Mouse (Mus musculus) limb, embryonic 10.5 days (tissue): ENCODE results near the gene Rad17. TPM values are rescaled to one million over a fixed set of nuclear protein-coding genes. Genes with fewer than 3 reads are reported as not detected.

Experiments used
- DNase-seq: peaks from one replicate; pipeline ENCODE4 v3.0.0-alpha.2; 2017; ENCODE audit warnings: low spot score
- H3K27ac ChIP-seq: fragments of 300-500 bp; sonication (generic); 2 replicates; pipeline ENCODE4 v1.5.1; 2016; ENCODE audit warnings: mild to moderate bottlenecking
- H3K27me3 ChIP-seq: fragments of 300-500 bp; sonication (generic); 2 replicates; pipeline ENCODE4 v1.6.1; 2016; ENCODE audit warnings: low read depth, mild to moderate bottlenecking; ENCODE audit not compliant: poor library complexity, severe bottlenecking
- H3K36me3 ChIP-seq: fragments of 300-500 bp; sonication (generic); 2 replicates; pipeline ENCODE4 v1.6.1; 2016; ENCODE audit warnings: mild to moderate bottlenecking, moderate library complexity
- H3K4me1 ChIP-seq: fragments of 300-500 bp; sonication (generic); 2 replicates; pipeline ENCODE4 v1.6.1; 2016
- H3K4me3 ChIP-seq: fragments of 300-500 bp; sonication (generic); 2 replicates; pipeline ENCODE4 v1.5.1; 2016; ENCODE audit warnings: mild to moderate bottlenecking, moderate library complexity
- H3K9me3 ChIP-seq: fragments of 300-500 bp; sonication (generic); replicated peaks from 2 replicates; pipeline ENCODE4 v1.6.1; 2016; ENCODE audit warnings: mild to moderate bottlenecking
- WGBS: fragments of 180-500 bp; shearing (Covaris S2); methylation state at CpG from one replicate; pipeline ENCODE4 v1.1.7; 2016; 5-methylcytosine and 5-hydroxymethylcytosine counted together
- polyA plus RNA-seq: library from polyadenylated mRNA; unstranded; fragments of >200 nt; fragmentation: Nextera tagmentation; extraction: Ambion mirVana; gene quantifications from 2 replicates; pipeline ENCODE4 v1.2.1, GENCODE M21; 2016

Rad17 gene
- 23.8 and 25.8 TPM in 2 replicates for polyA plus RNA-seq

GRCm38 (mm10) chr13:100650550-100651438 is at the start of gene Rad17, which contains the start of gene Ak6:
Gene Rad17, minus strand, starts transcription at chr13:100651051.
Gene Ak6, plus strand, starts transcription at chr13:100650979.
- no peaks in the 10 kb centered on the region for H3K9me3 ChIP-seq
- DNase-seq: peak; percentile 95
- peaks cover 43% of the 10 kb centered on the region for H3K36me3 ChIP-seq
- under 1% methylated on average over 73 of the region's 73 CpGs for WGBS
- H3K4me3 ChIP-seq: peak within 1 kb of the TSS; percentile 95
- H3K27me3 ChIP-seq: no peaks in the 10 kb centered on the region
- peaks cover 11% of the 10 kb centered on the region for H3K4me1 ChIP-seq
- peak within 1 kb of the TSS; percentile 99 for H3K27ac ChIP-seq

- Histone ChIP-seq H3K4me1 (no peaks in the 10 kb centered on the region), H3K27me3 (no peaks in the 10 kb centered on the region), H3K27ac (no peak overlapping the region), H3K36me3 (peaks cover 85% of the 10 kb centered on the region), H3K4me3 (no peak overlapping the region), H3K9me3 (no peaks in the 10 kb centered on the region)
- WGBS: 96% methylated on average over 10 of the region's 10 CpGs
- DNase-seq: no peak
Observed at GRCm38 (mm10) chr13:100698866-100699265, 48.0 kb upstream of the Rad17 start.

- no peak overlapping the region for H3K4me3 ChIP-seq
- H3K9me3 ChIP-seq: no peaks in the 10 kb centered on the region
- no peaks in the 10 kb centered on the region for H3K27me3 ChIP-seq
- H3K4me1 ChIP-seq: no peaks in the 10 kb centered on the region
- no peak for DNase-seq
- H3K36me3 ChIP-seq: peaks cover 72% of the 10 kb centered on the region
- WGBS: 97% methylated on average over 3 of the region's 3 CpGs
- H3K27ac ChIP-seq: no peak overlapping the region
Observed at GRCm38 (mm10) chr13:100697541-100697940, 46.7 kb upstream of the Rad17 start.

GRCm38 (mm10) chr13:100687513-100687912 is 36.7 kb upstream of the Rad17 start:
- no peak overlapping the region for H3K4me3 ChIP-seq
- 63% methylated on average over 7 of the region's 7 CpGs for WGBS
- H3K27ac ChIP-seq: no peak overlapping the region
- no peaks in the 10 kb centered on the region; the same call in 1 of the 2 replicates for H3K36me3 ChIP-seq
- H3K9me3 ChIP-seq: no peaks in the 10 kb centered on the region
- no peak for DNase-seq
- no peaks in the 10 kb centered on the region for H3K4me1 ChIP-seq
- H3K27me3 ChIP-seq: no peaks in the 10 kb centered on the region

GRCm38 (mm10) chr13:100684355-100684754 is 33.5 kb upstream of the Rad17 start:
- H3K4me1 ChIP-seq: no peaks in the 10 kb centered on the region

GRCm38 (mm10) chr13:100682837-100683236 is 32.0 kb upstream of the Rad17 start:
- H3K4me3 ChIP-seq: no peak overlapping the region
- H3K36me3 ChIP-seq: no peaks in the 10 kb centered on the region
- H3K27ac ChIP-seq: no peak overlapping the region
- H3K27me3 ChIP-seq: no peaks in the 10 kb centered on the region
- no peak for DNase-seq
- 92% methylated on average over 2 of the region's 2 CpGs for WGBS
- no peaks in the 10 kb centered on the region for H3K9me3 ChIP-seq
- no peaks in the 10 kb centered on the region for H3K4me1 ChIP-seq

More at GRCm38 (mm10) chr13:100684355-100684754, 33.5 kb upstream of the Rad17 start:
- WGBS: 76% methylated on average over 2 of the region's 2 CpGs
- H3K27me3 ChIP-seq: no peaks in the 10 kb centered on the region
- H3K4me3 ChIP-seq: no peak overlapping the region
- no peaks in the 10 kb centered on the region for H3K9me3 ChIP-seq
- no peak overlapping the region for H3K27ac ChIP-seq
- no peaks in the 10 kb centered on the region for H3K36me3 ChIP-seq
- DNase-seq: no peak

GRCm38 (mm10) chr13:100681615-100682014 is 30.8 kb upstream of the Rad17 start:
- WGBS: 90% methylated on average over 8 of the region's 8 CpGs
- Histone ChIP-seq H3K36me3 (no peaks in the 10 kb centered on the region), H3K27me3 (no peaks in the 10 kb centered on the region), H3K27ac (no peak overlapping the region), H3K4me3 (no peak overlapping the region), H3K4me1 (no peaks in the 10 kb centered on the region), H3K9me3 (no peaks in the 10 kb centered on the region)
- DNase-seq: no peak

GRCm38 (mm10) chr13:100675936-100676635 is 25.2 kb upstream of the Rad17 start:
- DNase-seq: no peak
- 88% methylated on average over 15 of the region's 15 CpGs for WGBS
- no peak overlapping the region for H3K27ac ChIP-seq
- no peaks in the 10 kb centered on the region for H3K27me3 ChIP-seq
- no peaks in the 10 kb centered on the region for H3K4me1 ChIP-seq
- H3K4me3 ChIP-seq: no peak overlapping the region
- no peaks in the 10 kb centered on the region for H3K9me3 ChIP-seq
- H3K36me3 ChIP-seq: no peaks in the 10 kb centered on the region

- WGBS: 71% methylated on average over 9 of the region's 9 CpGs
- H3K27ac ChIP-seq: peak overlapping the region; percentile 85
Observed at GRCm38 (mm10) chr13:100670181-100670741, 19.4 kb upstream of the Rad17 start.

GRCm38 (mm10) chr13:100669291-100670022 is 18.6 kb upstream of the Rad17 start, which contains the start of gene Ccdc125:
Gene Ccdc125, plus strand, starts transcription at chr13:100669717.
- DNase-seq: peak; percentile 77
- peaks cover 24% of the 10 kb centered on the region for H3K36me3 ChIP-seq
- H3K27me3 ChIP-seq: no peaks in the 10 kb centered on the region
- WGBS: under 1% methylated on average over 44 of the region's 44 CpGs
- H3K9me3 ChIP-seq: no peaks in the 10 kb centered on the region
- H3K4me3 ChIP-seq: peak within 1 kb of the TSS; percentile 64
- H3K27ac ChIP-seq: peak within 1 kb of the TSS; percentile 85
- 0 out of 2 replicates have a peak, but pooled peaks cover 6% of the 10 kb centered on the region for H3K4me1 ChIP-seq

More at GRCm38 (mm10) chr13:100670181-100670741, 19.4 kb upstream of the Rad17 start:
- Histone ChIP-seq H3K36me3 (peaks cover 18% of the 10 kb centered on the region), H3K4me3 (peak overlapping the region; percentile 64), H3K4me1 (0 out of 2 replicates have a peak, but pooled peaks cover 6% of the 10 kb centered on the region), H3K27me3 (no peaks in the 10 kb centered on the region), H3K9me3 (no peaks in the 10 kb centered on the region)
- DNase-seq: no peak

GRCm38 (mm10) chr13:100659864-100660456 is 9.1 kb upstream of the Rad17 start:
- no peak overlapping the region for H3K27ac ChIP-seq
- H3K4me1 ChIP-seq: no peaks in the 10 kb centered on the region
- H3K36me3 ChIP-seq: peaks cover 60% of the 10 kb centered on the region
- peak; percentile 74 for DNase-seq
- H3K27me3 ChIP-seq: no peaks in the 10 kb centered on the region
- H3K4me3 ChIP-seq: no peak overlapping the region
- WGBS: 49% methylated on average over 4 of the region's 4 CpGs
- no peaks in the 10 kb centered on the region for H3K9me3 ChIP-seq

- Histone ChIP-seq H3K27me3 (no peaks in the 10 kb centered on the region), H3K27ac (no peak overlapping the region), H3K4me1 (no peaks in the 10 kb centered on the region), H3K36me3 (peaks cover 54% of the 10 kb centered on the region), H3K4me3 (no peak overlapping the region), H3K9me3 (no peaks in the 10 kb centered on the region)
- no peak for DNase-seq
- WGBS: 95% methylated on average over 5 of the region's 5 CpGs
Observed at GRCm38 (mm10) chr13:100658091-100658490, 7.2 kb upstream of the Rad17 start.
